Mouse (Mus musculus): ENCODE data around the gene Ccdc51. TPM values are rescaled to one million over a fixed set of nuclear protein-coding genes. Genes with fewer than 3 reads are reported as not detected.

Gene Ccdc51
- polyA plus RNA-seq, 1 experiment: 8.7 TPM

DNA sequence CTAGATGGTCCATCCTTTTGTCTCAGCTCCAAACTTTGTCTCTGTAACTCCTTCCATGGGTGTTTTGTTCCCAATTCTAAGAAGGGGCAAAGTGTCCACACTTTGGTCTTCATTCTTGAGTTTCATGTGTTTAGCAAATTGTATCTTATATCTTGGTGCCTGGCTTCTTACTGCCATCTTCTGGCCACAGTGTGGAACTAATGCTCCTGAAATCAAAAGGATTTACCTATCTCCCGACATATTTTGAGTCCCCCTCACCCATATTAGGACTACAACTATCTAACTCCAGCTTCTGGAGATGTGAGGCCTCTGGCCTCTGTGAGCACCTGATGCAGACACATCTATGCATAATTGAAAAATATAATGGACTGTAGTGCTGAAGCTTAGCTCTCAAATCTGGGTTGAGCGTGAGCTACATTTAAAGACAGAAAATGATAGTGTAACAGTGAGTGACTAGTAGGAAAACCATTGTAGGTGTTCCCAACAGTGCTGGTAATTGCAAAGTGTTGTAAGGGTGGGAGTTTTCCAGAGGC is 40.3 kb downstream of the Ccdc51 start:
- TF ChIP-seq GATA1 (IDR thresholded peaks at IDR 0.05; ENCODE audit: low read length): no peak

DNA sequence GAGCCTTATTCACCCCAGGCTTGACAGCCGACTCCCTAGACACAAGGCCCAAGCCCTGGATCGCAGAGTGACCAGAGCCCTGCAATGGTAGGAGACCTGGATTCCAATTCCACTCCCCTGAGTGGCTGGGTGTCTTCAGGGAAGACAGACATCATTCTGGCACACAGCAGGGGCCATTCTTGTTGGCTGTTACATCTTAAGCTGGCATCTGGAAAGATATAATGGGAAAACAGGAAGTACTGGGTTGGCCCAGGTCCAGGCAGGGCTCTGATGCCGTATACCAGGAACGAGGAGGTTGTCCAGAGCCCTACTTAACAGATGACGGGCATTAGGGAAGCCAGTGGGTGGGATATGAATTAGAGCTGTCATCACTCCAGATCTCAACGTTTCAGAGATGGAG is 41.0 kb downstream of the Ccdc51 start:
- TF ChIP-seq GATA1 (IDR thresholded peaks at IDR 0.05; ENCODE audit: low read length): no peak

DNA sequence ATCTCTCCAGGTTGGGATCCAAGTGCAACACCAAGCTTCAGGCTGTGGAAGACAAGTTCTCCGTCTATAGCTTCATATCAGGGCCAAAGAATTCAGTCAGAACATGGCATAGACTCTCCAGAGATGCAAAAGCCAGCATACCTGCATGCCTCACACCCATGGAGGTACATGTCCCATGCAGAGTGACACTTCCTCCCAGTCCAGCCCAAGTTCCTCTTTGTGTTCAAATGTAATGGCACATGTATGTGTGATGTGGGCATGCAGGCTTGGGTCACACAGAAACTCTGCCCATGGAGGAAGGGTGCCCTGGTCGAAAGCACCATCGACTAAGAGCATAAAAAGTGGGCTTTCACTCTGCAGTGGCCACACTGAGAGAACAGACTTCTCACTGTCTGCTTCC is 41.9 kb downstream of the Ccdc51 start:
- no peak for TF ChIP-seq GATA1 (IDR thresholded peaks at IDR 0.05; ENCODE audit: low read length)

DNA sequence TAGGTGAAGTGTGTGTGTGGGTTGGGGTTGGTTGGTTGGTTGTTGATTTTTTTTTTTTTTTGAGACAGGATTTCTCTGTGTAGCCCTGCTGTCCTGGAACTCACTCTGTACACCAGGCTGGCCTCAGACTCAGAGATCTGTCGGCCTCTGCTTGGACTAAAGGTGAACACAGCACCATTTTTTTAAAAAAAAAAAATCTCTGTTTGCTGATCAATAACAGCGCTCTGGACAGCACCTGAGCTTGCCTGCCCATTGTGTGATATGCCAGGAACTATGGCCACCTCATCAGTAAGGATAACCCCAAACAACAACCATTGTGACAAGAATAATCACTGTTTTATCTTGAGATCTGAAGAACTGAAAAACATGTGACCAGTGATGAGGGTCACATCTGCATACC is 42.8 kb downstream of the Ccdc51 start:
- no peak for TF ChIP-seq GATA1 (IDR thresholded peaks at IDR 0.05; ENCODE audit: low read length)

DNA sequence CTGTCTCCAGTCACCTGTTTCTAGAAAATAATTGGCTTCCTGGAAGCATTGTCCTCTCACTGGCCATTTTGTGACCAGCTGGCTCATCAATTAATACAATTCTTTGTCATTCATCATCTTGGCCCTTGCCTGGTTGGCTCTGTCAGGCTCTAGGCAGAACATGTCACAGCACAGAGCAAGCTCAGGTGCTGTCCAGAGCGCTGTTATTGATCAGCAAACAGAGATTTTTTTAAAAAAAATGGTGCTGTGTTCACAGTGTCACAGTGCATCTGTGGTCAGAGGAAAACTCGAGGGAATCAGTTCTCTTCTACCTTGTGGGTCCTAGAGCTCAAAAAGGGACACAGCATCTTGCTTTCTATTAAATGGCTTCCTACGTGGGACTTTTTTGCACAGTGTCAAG is 43.2 kb downstream of the Ccdc51 start:
- TF ChIP-seq GATA1 (IDR thresholded peaks at IDR 0.05; ENCODE audit: low read length): no peak

- no peak for TF ChIP-seq GATA1 (IDR thresholded peaks at IDR 0.05; ENCODE audit: low read length)
These were observed 44.8 kb downstream of the Ccdc51 start for GRCm38 (mm10) chr9:109127076-109127475.

- no peak for TF ChIP-seq GATA1 (IDR thresholded peaks at IDR 0.05; ENCODE audit: low read length)
These were observed 45.9 kb downstream of the Ccdc51 start for GRCm38 (mm10) chr9:109128211-109128610.

GRCm38 (mm10) chr9:109130076-109130475 is 47.8 kb downstream of the Ccdc51 start:
- TF ChIP-seq GATA1 (IDR thresholded peaks at IDR 0.05; ENCODE audit: low read length): no peak

Other genes with a start within 250 kb of the Ccdc51 start
- 2.7 and 3.6 TPM in 2 replicates for gene Slc26a6, start 229.2 kb upstream of the Ccdc51 start, polyA plus RNA-seq (2012)
- not detected in 2 replicates for gene Tmem89, start 167.9 kb upstream of the Ccdc51 start, polyA plus RNA-seq (2012)
- 556 and 620 TPM in 2 replicates for gene Uqcrc1, start 145.9 kb upstream of the Ccdc51 start, polyA plus RNA-seq (2012)
- gene Col7a1, start 128.9 kb upstream of the Ccdc51 start, polyA plus RNA-seq (2012): 0.09 and 0.15 TPM in 2 replicates
- gene Ucn2, start 96.5 kb upstream of the Ccdc51 start, polyA plus RNA-seq (2012): 0.05 TPM in 1 of 2 replicates, not detected in the other
- gene Pfkfb4, start 90.7 kb upstream of the Ccdc51 start, polyA plus RNA-seq (2012): 2.0 and 2.5 TPM in 2 replicates
- gene Shisa5, start 43.9 kb upstream of the Ccdc51 start, polyA plus RNA-seq (2012): 291 and 305 TPM in 2 replicates
- gene Trex1, start 22.8 kb upstream of the Ccdc51 start, polyA plus RNA-seq (2012): 15.1 and 36.8 TPM in 2 replicates
- 10.4 and 11.2 TPM in 2 replicates for gene Atrip, start 8.4 kb upstream of the Ccdc51 start, polyA plus RNA-seq (2012)
- 418 and 445 TPM in 2 replicates for gene Tma7, start 94 bp downstream of the Ccdc51 start, polyA plus RNA-seq (2012)
- not detected in 2 replicates for gene Plxnb1, start 12.9 kb downstream of the Ccdc51 start, polyA plus RNA-seq (2012)
- gene Fbxw21, start 79.5 kb downstream of the Ccdc51 start, polyA plus RNA-seq (2012): not detected in 2 replicates
- not detected in 2 replicates for gene Fbxw13, start 113.5 kb downstream of the Ccdc51 start, polyA plus RNA-seq (2012)
- not detected in 2 replicates for gene Fbxw20, start 152.3 kb downstream of the Ccdc51 start, polyA plus RNA-seq (2012)
- not detected in 2 replicates for gene Fbxw14, start 205.2 kb downstream of the Ccdc51 start, polyA plus RNA-seq (2012)